Mouse (Mus musculus) megakaryocyte progenitor cell, adult 5-6 weeks (primary cell): ENCODE measurements around the gene Grin3a. TPM values are rescaled to one million over a fixed set of nuclear protein-coding genes. Genes with fewer than 3 reads are reported as not detected.
"Not testable (repeated sequence)": the region's sequence is repeated elsewhere in the genome, so short reads cannot be mapped to it uniquely, and the experiment has no call there.

Experiments
- ATAC-seq: replicated peaks from 2 replicates; pipeline ENCODE4 v1.8.0; 2016; ENCODE audit warnings: mild to moderate bottlenecking, moderate TSS enrichment, inconsistent platforms; ENCODE audit not compliant: poor library complexity
- total RNA-seq, 2 experiments: library from RNA; stranded (forward) in 1 of 2; stranded (reverse) in 1 of 2; fragments of 157-497, 149-512 nt in 1 of 2; fragments of 200-1000 nt in 1 of 2; gene quantifications; 2 replicates each; pipeline versions ENCODE4 v1.2.3 to v1.2.4; 2015 to 2017

The Grin3a gene
- total RNA-seq, 2 experiments from 2014 or later, result 0.07 TPM; not detected in 1

- ATAC-seq, result no peak
These were observed 163.7 kb downstream of the Grin3a start, which contains the start of gene Ppp3r2 for GRCm38 (mm10) chr4:49681812-49682211. Gene Ppp3r2 (minus strand): TSS chr4:49682024.

DNA sequence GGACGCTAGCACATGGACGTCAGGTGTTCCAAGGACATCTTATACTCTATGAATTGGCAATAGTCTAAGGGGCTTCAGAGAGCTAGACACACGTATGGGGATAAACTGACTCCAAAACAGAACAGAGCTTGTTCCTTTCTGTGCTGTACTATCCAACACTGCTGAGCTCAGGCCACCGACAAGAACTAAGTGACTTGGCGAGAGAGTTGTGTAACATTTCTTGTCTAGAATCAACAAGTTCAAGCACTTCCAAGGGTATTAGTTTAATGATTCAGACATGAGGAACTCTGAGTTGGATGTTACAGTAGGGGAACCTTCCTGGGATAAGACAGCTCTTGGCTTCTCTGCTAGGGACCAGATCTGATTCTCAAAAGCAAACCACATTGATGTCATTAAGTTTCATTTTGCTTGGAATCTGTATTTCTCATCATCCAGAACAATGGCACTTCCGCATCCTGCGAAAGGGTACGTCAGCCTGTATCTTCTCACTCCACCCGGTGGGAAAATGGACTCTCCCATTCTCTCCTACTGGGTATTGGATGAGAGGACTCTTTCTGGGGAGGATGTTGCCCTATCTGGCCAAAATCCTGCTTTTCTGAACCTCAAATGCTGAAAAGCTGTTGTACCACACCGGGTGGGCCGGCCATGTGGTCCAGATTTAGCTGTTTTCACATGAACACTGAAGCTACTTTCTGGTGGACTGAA is 165.2 kb downstream of the Grin3a start:
- no peak for ATAC-seq

DNA sequence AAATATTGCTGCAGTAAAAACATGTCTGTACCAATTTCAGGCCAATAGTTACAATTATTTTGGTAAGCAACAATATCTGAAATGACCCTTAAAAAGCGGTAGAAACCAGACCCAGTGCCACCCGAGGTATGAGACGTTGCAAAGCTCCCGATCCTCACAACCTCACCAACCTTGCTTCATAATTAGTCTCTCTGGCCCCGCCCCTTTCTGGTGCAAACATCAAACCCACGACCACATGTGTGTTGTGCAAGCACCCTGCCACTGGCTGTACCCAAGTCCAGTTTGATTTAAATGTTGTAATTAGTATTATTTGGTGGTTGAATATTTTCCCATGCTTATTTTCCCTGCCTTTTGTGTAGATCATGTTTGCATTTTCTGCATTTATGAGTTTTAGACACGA is 168.8 kb downstream of the Grin3a start:
- peak; percentile 100 for ATAC-seq

DNA sequence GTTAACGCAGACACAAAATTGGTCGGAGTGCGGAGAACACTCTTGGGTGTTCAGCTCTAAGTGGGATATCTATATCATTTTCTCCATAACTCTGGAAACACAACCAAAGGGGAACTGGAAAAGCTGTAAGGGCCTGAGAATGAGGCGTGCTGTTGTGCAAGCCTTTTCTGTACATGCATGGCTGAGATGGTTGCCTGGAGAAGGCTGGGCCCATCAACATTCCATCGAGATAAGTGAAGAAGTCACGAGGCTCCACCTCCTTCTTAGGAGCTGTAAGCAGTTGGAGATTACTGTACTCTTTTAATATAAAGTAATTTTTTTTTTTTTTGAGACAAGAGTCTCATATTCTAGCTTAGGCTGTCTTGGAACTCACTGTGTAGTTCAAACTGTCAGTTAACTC is 169.5 kb downstream of the Grin3a start:
- ATAC-seq, result peak; percentile 18; the same call in 1 of the 2 replicates

DNA sequence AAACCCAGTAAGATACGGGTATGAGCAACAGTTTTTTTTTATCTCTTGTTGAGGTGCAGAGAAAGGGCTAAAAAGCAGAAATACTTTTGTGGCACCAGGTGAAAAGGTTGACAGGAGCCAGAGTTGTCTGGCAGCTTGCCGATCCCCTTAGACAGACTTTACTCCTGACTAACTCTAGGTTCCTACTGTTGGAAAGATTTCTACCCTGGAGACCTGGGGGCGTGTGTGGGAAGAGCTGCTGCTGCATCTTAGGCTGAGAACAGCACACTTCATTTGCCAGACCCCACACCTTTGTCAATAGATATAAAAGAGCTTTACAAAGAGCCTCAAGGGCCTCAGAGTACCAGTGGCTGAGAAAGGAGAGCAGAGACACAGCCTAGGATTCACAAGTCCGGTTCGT is 180.7 kb downstream of the Grin3a start:
- no peak for ATAC-seq

GRCm38 (mm10) chr4:49662231-49662630 is 183.3 kb downstream of the Grin3a start:
- no peak for ATAC-seq

DNA sequence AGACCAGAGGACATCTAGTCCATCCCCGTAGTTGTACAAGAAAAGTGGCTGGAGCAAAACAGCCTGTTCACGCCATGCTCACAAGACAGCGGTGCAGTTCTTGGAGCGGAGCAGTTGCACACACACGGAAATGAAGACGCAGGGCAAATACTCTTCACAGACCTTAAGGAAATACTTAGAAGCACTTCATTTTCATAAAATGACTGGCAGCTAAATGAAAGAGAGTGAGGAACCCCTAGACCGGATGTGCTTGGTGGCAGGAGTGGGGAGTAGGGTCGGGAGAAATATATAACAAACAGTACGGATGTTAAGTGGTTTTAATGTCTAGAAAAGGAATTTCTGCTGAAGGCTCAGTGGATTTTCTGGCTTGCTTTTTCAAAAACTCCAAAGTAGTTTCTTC is 183.9 kb downstream of the Grin3a start:
- no peak for ATAC-seq

GRCm38 (mm10) chr4:49659421-49659820 is 186.1 kb downstream of the Grin3a start:
- ATAC-seq, result no peak

DNA sequence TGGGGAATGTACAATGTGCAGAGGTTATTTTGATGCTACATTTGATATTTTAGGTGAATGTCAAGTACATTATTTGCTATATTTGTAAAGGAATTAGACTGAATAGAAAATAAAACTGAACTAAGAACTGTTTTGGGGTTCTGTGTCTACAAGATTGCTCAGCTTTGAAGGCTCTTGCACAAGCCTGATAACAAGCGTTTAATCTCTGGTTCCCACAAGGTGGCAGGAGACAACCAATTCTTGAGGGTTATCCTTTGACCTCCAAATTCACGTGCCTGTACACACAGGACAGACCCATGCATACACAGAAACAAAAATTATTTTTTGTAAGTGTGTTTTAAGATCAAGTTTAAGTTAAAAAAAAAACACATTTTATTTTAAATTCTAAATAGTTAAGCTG is 205.6 kb downstream of the Grin3a start:
- ATAC-seq, result peak; percentile 98

- ATAC-seq, result no peak
These were observed 207.7 kb downstream of the Grin3a start for GRCm38 (mm10) chr4:49637821-49638220.

- ATAC-seq, result no peak
These were observed 213.4 kb downstream of the Grin3a start for GRCm38 (mm10) chr4:49632139-49632481.

GRCm38 (mm10) chr4:49631319-49632138 is 214.0 kb downstream of the Grin3a start, which contains the start of gene Rnf20:
Gene Rnf20 (plus strand): TSS chr4:49632006.
- peak; percentile 92 for ATAC-seq

DNA sequence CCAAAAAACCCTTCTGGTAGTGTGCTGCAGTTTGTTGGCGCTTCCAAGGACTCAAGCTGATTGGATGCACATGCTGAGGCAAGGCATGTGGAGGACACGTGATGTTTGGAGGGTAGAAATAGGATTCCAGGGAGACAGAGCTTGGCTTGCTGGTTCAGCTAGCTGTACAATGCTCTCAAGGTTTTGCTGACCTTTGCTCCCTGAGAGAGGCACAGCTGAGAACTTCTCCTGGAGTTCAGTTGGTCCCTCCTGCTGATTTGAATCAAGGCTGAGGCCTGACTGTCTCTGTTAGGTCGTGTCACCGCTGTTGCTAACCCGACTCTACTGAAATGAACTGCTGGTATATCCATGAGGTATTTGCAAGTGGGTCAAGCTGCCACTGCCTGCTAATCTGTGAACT is 216.6 kb downstream of the Grin3a start:
- no peak for ATAC-seq

DNA sequence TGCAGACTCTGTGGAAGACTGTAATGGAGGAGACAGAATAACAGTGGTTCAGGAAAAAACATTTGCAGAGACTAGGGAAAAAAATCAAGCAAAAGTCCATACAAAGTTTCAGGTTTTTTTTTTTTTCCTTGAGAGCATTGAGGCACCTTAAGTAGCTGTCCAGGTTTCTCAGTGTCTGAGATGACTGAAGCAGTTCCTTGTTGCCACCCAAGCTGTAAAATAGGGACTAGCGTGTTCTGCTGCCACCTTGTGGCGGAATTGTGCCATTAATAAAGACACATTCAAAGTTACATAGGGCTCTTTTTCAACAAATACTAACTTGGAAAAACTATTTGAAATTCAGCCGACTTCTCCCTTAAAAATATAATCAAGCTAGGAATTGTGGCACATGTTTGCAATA is 218.6 kb downstream of the Grin3a start:
- peak; percentile 69 for ATAC-seq

- ATAC-seq, result not testable (repeated sequence)
These were observed 220.6 kb downstream of the Grin3a start for GRCm38 (mm10) chr4:49624969-49625368.

DNA sequence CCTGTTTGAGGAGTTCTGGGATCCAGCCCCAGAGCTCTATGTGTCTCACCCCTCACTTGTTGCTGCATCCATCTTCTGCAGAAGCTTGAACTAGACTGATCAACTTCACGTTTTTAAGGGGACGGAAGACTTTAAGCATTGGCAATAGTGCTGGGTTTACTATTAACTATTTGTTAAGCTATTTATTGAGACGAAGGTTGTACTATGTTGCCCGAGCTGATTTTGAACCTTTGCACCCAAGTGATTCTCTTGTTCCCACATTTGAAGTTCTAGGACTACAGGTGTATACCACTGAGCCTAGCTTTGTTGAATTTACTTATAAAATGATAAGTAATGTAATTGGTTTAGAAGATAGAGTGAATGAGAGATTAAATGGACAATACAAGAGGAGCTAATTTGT is 221.6 kb downstream of the Grin3a start:
- ATAC-seq, result no peak

DNA sequence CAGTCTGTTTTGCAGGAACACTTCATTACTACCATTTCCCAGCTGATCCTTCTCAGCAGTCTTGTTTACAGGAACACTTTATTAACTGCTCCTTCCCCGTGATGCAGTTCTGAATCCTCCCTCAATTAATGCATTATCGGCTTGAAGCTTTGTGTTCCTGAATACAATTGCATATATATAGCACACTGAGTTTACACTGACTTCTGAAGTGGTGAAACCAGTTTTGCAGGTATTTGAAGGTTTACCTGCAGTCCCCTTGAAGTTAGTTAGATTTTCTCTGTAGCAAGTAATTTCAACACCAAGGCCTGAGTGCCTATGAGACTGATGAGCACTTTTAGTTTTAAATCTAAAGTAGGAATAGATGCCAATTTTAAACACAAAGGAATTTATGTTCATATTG is 223.3 kb downstream of the Grin3a start:
- no peak for ATAC-seq

DNA sequence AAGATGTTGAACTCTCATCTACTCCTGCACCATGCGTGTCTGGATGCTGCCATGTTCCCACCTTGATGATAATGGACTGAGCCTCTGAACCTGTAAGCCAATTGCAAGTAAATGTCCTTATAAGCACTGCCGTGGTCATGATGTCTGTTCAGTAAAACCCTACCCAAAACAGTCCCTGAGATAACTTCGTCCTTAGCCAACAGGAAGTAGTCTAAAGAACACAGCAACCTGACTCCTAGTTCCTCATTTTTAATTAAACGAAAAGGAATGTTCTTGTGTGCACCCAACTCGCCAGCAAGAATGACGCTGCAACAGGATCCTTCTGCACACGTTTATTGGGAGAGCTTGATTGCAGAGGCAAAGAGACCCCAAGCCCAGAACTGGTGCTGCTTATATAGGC is 225.7 kb downstream of the Grin3a start:
- peak; percentile 87 for ATAC-seq

DNA sequence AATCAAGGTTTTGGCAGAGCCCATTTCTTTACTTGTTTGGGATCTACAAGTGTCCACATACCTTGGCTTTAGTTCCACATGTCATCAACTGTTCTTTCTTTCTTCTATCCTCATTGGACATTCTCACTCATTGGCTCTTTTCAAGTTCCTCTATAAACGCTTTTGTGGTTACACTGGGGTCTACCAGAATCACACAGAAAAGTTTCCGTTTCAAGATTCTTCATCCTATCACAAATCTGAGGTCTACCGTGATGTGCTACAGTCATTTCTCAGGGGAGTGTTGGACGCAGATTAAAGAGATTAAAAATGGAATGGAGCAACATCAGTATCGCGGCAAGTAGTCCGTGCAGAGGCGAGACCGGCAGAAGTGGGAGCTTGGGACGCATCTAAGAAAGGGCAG is 228.6 kb downstream of the Grin3a start:
- peak; percentile 82 for ATAC-seq
